Mouse (Mus musculus) lung, postnatal 14 days (tissue): Measurements from ENCODE around the gene 2210016F16Rik.
A peak's percentile ranks its signal among the peaks of the same experiment; 100 is the strongest.
"Not testable (repeated sequence)": the region's sequence is repeated elsewhere in the genome, so short reads cannot be mapped to it uniquely, and the experiment has no call there.

Experiments
- DNase-seq: peaks from one replicate; pipeline ENCODE4 v3.0.0; 2021

2210016F16Rik gene

GRCm38 (mm10) chr13:58384779-58385546, at the start of gene 2210016F16Rik:
Gene 2210016F16Rik, minus strand, starts transcription at chr13:58385225.
- peak; percentile 71 for DNase-seq

- no peak for DNase-seq
These were observed 38.1 kb upstream of the 2210016F16Rik start for GRCm38 (mm10) chr13:58423061-58423660.

- no peak for DNase-seq
These were observed 37.2 kb upstream of the 2210016F16Rik start for GRCm38 (mm10) chr13:58422242-58422641.

GRCm38 (mm10) chr13:58421026-58421425, 36.0 kb upstream of the 2210016F16Rik start:
- DNase-seq, result no peak

- no peak for DNase-seq
These were observed 34.2 kb upstream of the 2210016F16Rik start for GRCm38 (mm10) chr13:58419266-58419665.

GRCm38 (mm10) chr13:58418656-58419055, 33.6 kb upstream of the 2210016F16Rik start:
- DNase-seq, result no peak

GRCm38 (mm10) chr13:58415838-58416237, 30.8 kb upstream of the 2210016F16Rik start:
- DNase-seq, result no peak

- no peak for DNase-seq
These were observed 30.3 kb upstream of the 2210016F16Rik start for GRCm38 (mm10) chr13:58415374-58415773.

- no peak for DNase-seq
These were observed 26.0 kb upstream of the 2210016F16Rik start for GRCm38 (mm10) chr13:58411073-58411472.

GRCm38 (mm10) chr13:58403243-58403642, 18.2 kb upstream of the 2210016F16Rik start, which contains the start of gene Hnrnpk:
Gene Hnrnpk, minus strand, starts transcription at chr13:58403343.
- not testable (repeated sequence) for DNase-seq

GRCm38 (mm10) chr13:58402744-58403110, 17.7 kb upstream of the 2210016F16Rik start:
- DNase-seq, result peak; percentile 84

- DNase-seq, result peak; percentile 99
These were observed 17.1 kb upstream of the 2210016F16Rik start, which contains the start of gene Rmi1 for GRCm38 (mm10) chr13:58402003-58402743. Gene Rmi1, plus strand, starts transcription at chr13:58402248.

GRCm38 (mm10) chr13:58401135-58402002, 16.3 kb upstream of the 2210016F16Rik start:
- DNase-seq, result peak; percentile 82

- no peak for DNase-seq
These were observed 15.6 kb upstream of the 2210016F16Rik start for GRCm38 (mm10) chr13:58400576-58400975.

GRCm38 (mm10) chr13:58397651-58398050, 12.6 kb upstream of the 2210016F16Rik start:
- DNase-seq, result no peak

- not testable (repeated sequence) for DNase-seq
These were observed 9.4 kb upstream of the 2210016F16Rik start for GRCm38 (mm10) chr13:58394392-58394791.

- no peak for DNase-seq
These were observed 4.4 kb upstream of the 2210016F16Rik start for GRCm38 (mm10) chr13:58389324-58389951.

GRCm38 (mm10) chr13:58388379-58388778, 3.4 kb upstream of the 2210016F16Rik start:
- DNase-seq, result no peak

GRCm38 (mm10) chr13:58387948-58388347, 2.9 kb upstream of the 2210016F16Rik start:
- peak; percentile 80 for DNase-seq

- DNase-seq, result no peak
These were observed 509 bp upstream of the 2210016F16Rik start for GRCm38 (mm10) chr13:58385547-58385920.

- no peak for DNase-seq
These were observed 654 bp downstream of the 2210016F16Rik start for GRCm38 (mm10) chr13:58384371-58384770.

GRCm38 (mm10) chr13:58373153-58373470, 11.9 kb downstream of the 2210016F16Rik start:
- DNase-seq, result no peak
